In genomic region chr5:129008412-129008826, GRCm38 (mm10) we compare ENCODE assay signal across 8 mouse cellular contexts. TPM values are rescaled to one million over a fixed set of nuclear protein-coding genes. Genes with fewer than 3 reads are reported as not detected.
DNase-seq lines count a peak whose midpoint lies in the region; ATAC-seq and TF ChIP-seq lines count a peak whose summit lies in the region.

Gene Stx2, minus strand, starts transcription at chr5:129008574.

- no peaks in the 10 kb centered on the region for H3K36me3 ChIP-seq in embryonic facial prominence, embryonic 14.5 days (ENCODE audit: control insufficient read depth, insufficient read depth, low read length)
- H3K36me3 ChIP-seq in heart, adult 2 months (ENCODE audit: control insufficient read depth, insufficient read depth, low read length): no peaks in the 10 kb centered on the region
- H3K36me3 ChIP-seq in limb, embryonic 12.5 days: peaks cover 9% of the 10 kb centered on the region
- peaks cover 6% of the 10 kb centered on the region; the same call in 1 of the 2 replicates for H3K36me3 ChIP-seq in midbrain, embryonic 14.5 days (ENCODE audit: control insufficient read depth, insufficient read depth, low read length)

- no peaks in the 10 kb centered on the region for H3K9me3 ChIP-seq in embryonic facial prominence, embryonic 14.5 days (ENCODE audit: control insufficient read depth, low read length)
- H3K9me3 ChIP-seq in limb, embryonic 12.5 days: no peaks in the 10 kb centered on the region
- no peaks in the 10 kb centered on the region for H3K9me3 ChIP-seq in midbrain, embryonic 14.5 days (ENCODE audit: control insufficient read depth, low read length)

- peaks cover 6% of the 10 kb centered on the region for H3K4me1 ChIP-seq in bone marrow, adult 2 months (ENCODE audit: control insufficient read depth, insufficient read depth, low read length)
- 0 out of 2 replicates have a peak, but pooled peaks cover 10% of the 10 kb centered on the region for H3K4me1 ChIP-seq in embryonic facial prominence, embryonic 14.5 days (ENCODE audit: control insufficient read depth, insufficient read depth, low read length)
- H3K4me1 ChIP-seq in heart, adult 2 months (ENCODE audit: control insufficient read depth, insufficient read depth, low read length): peaks cover 7% of the 10 kb centered on the region
- H3K4me1 ChIP-seq in limb, embryonic 12.5 days (replicated peaks): peaks cover 12% of the 10 kb centered on the region
- peaks cover 12% of the 10 kb centered on the region for H3K4me1 ChIP-seq in midbrain, embryonic 14.5 days (ENCODE audit: control insufficient read depth, insufficient read depth, low read length)

- no peaks in the 10 kb centered on the region for H3K79me2 ChIP-seq in heart, adult 2 months (replicated peaks; ENCODE audit: control insufficient read depth, insufficient read depth, low read length)

- H3K4me3 ChIP-seq in bone marrow, adult 2 months (replicated peaks; ENCODE audit: control insufficient read depth, low read depth, low read length): peak within 1 kb of the TSS; percentile 79
- H3K4me3 ChIP-seq in embryonic facial prominence, embryonic 14.5 days (ENCODE audit: low read depth, low read length): peak within 1 kb of the TSS; percentile 72
- H3K4me3 ChIP-seq in heart, adult 2 months: peak within 1 kb of the TSS; percentile 66
- H3K4me3 ChIP-seq in limb, embryonic 12.5 days (replicated peaks): peak within 1 kb of the TSS; percentile 78
- peak within 1 kb of the TSS; percentile 66 for H3K4me3 ChIP-seq in midbrain, embryonic 14.5 days (replicated peaks; ENCODE audit: low read depth, low read length)

- WGBS in bone marrow, adult 2 months: under 1% methylated on average over 39 of the region's 39 CpGs
- WGBS in embryonic facial prominence, embryonic 14.5 days: under 1% methylated on average over 23 of the region's 39 CpGs
- 3% methylated on average over 39 of the region's 39 CpGs for WGBS in heart, adult 2 months
- WGBS in limb, embryonic 12.5 days: under 1% methylated on average over 39 of the region's 39 CpGs
- under 1% methylated on average over 37 of the region's 39 CpGs for WGBS in midbrain, embryonic 14.5 days

- H3K27ac ChIP-seq in bone marrow, adult 2 months (ENCODE audit: control insufficient read depth, insufficient read depth, low read depth, low read length, poor library complexity): peak within 1 kb of the TSS; percentile 93
- peak within 1 kb of the TSS; percentile 39 for H3K27ac ChIP-seq in embryonic facial prominence, embryonic 14.5 days (replicated peaks; ENCODE audit: low read depth, low read length)
- peak within 1 kb of the TSS; percentile 87 for H3K27ac ChIP-seq in heart, adult 2 months
- peak within 1 kb of the TSS; percentile 56 for H3K27ac ChIP-seq in limb, embryonic 12.5 days
- H3K27ac ChIP-seq in midbrain, embryonic 14.5 days (replicated peaks; ENCODE audit: low read depth, low read length): peak within 1 kb of the TSS; percentile 14

- peak; percentile 85; the same call in 1 of the 2 replicates for TF ChIP-seq POLR2A in bone marrow, adult 2 months (IDR thresholded peaks at IDR 0.05; ENCODE audit: borderline replicate concordance, control insufficient read depth, low read depth, low read length)
- TF ChIP-seq POLR2A in heart, adult 2 months (IDR thresholded peaks at IDR 0.05; ENCODE audit: insufficient read depth, low read depth, low read length): peak; percentile 64

- peak within 1 kb of the TSS; percentile 71 for H3K4me2 ChIP-seq in embryonic facial prominence, embryonic 14.5 days (ENCODE audit: low read depth, low read length)
- peak within 1 kb of the TSS; percentile 88 for H3K4me2 ChIP-seq in limb, embryonic 12.5 days
- H3K4me2 ChIP-seq in midbrain, embryonic 14.5 days (ENCODE audit: low read length): peak within 1 kb of the TSS; percentile 88

- no peak for TF ChIP-seq EP300 in heart, adult 2 months (IDR thresholded peaks at IDR 0.05; ENCODE audit: insufficient read depth, low read depth, low read length)

- no peaks in the 10 kb centered on the region for H3K27me3 ChIP-seq in embryonic facial prominence, embryonic 14.5 days (replicated peaks; ENCODE audit: control insufficient read depth, insufficient read depth, low read length)
- H3K27me3 ChIP-seq in heart, adult 2 months (ENCODE audit: control insufficient read depth, insufficient read depth, low read length): no peaks in the 10 kb centered on the region
- H3K27me3 ChIP-seq in limb, embryonic 12.5 days: no peaks in the 10 kb centered on the region
- H3K27me3 ChIP-seq in midbrain, embryonic 14.5 days (ENCODE audit: control insufficient read depth, insufficient read depth, low read length): no peaks in the 10 kb centered on the region

- ATAC-seq in embryonic facial prominence, embryonic 14.5 days (ENCODE audit: low read depth): peak; percentile 94
- peak; percentile 81 for ATAC-seq in limb, embryonic 12.5 days (ENCODE audit: insufficient number of reproducible peaks, insufficient read depth, low FRiP score, low TSS enrichment, low read depth)
- peak; percentile 92 for ATAC-seq in midbrain, embryonic 14.5 days (ENCODE audit: low FRiP score, low TSS enrichment)

- peak within 1 kb of the TSS; percentile 79 for H3K9ac ChIP-seq in embryonic facial prominence, embryonic 14.5 days (ENCODE audit: low read depth, low read length)
- peak within 1 kb of the TSS; percentile 79 for H3K9ac ChIP-seq in heart, adult 2 months (ENCODE audit: low read depth, low read length)
- peak within 1 kb of the TSS; percentile 81 for H3K9ac ChIP-seq in limb, embryonic 12.5 days (replicated peaks)
- H3K9ac ChIP-seq in midbrain, embryonic 14.5 days (replicated peaks; ENCODE audit: low read length): peak within 1 kb of the TSS; percentile 75

- DNase-seq in 416B (ENCODE audit: low read depth): peak; percentile 86
- peak; percentile 94 for DNase-seq in embryonic facial prominence, embryonic 14.5 days (ENCODE audit: low spot score)
- peak; percentile 96 to 97 for DNase-seq in heart, adult 2 months
- DNase-seq in kidney, adult 8-10 months: peak; percentile 89 to 93
- peak; percentile 94 for DNase-seq in midbrain, embryonic 14.5 days
- DNase-seq in spleen, adult 12 weeks (ENCODE audit: low spot score): peak; percentile 91

- intact Hi-C loops in heart, adult 2 months (cut with DNase I): loop anchor here (1.0 kb wide), 1 partner anchor 12 kb away; the partner anchor contains the start of gene Ran

- TF ChIP-seq CTCF in bone marrow, adult 2 months (IDR thresholded peaks at IDR 0.05; ENCODE audit: control insufficient read depth, insufficient read depth, low read length): no peak
- TF ChIP-seq CTCF in heart, adult 2 months (IDR thresholded peaks at IDR 0.05): peak; percentile 20; the same call in 1 of the 2 replicates

RNA-seq across cellular contexts. Expression of gene Stx2, which starts in this region (rescaled TPM):
- polyA plus RNA-seq in bone marrow, adult 2 months (2011; ENCODE audit: insufficient read depth, insufficient read length, low replicate concordance, missing spikeins): 61.5 and 90.6 TPM in 2 replicates
- 34.5 and 38.8 TPM in 2 replicates for polyA plus RNA-seq in embryonic facial prominence, embryonic 14.5 days (2014; fragmentation: Nextera tagmentation; extraction: Ambion mirVana)
- 10 to 100 TPM; 12.0 to 14.2 TPM for total RNA-seq in heart, adult 2 months (2021)
- polyA plus RNA-seq in heart, adult 2 months (2012; rRNA removed): 17.1 and 24.2 TPM in 2 replicates
- polyA plus RNA-seq in limb, embryonic 12.5 days (2016; fragmentation: Nextera tagmentation; extraction: Ambion mirVana): 31.5 and 31.6 TPM in 2 replicates
- polyA plus RNA-seq in midbrain, embryonic 14.5 days (2014; fragmentation: Nextera tagmentation; extraction: Ambion mirVana): 10.4 and 15.6 TPM in 2 replicates

Comparison
In these comparisons a context has a peak if more than half of its experiments do, and no peak if none do; other contexts are left out.
1. Peak in every context shown above with its lines: DNase-seq, ATAC-seq, H3K4me3 ChIP-seq and H3K27ac ChIP-seq.
2. H3K27ac ChIP-seq: peak in every context shown above with its lines; median percentile 93 in bone marrow, adult 2 months; 87 in heart, adult 2 months; 56 in limb, embryonic 12.5 days; 39 in embryonic facial prominence, embryonic 14.5 days; 14 in midbrain, embryonic 14.5 days.